Mouse (Mus musculus) heart, adult 2 months (tissue): Measurements from ENCODE around the gene Actn4.

Experiments used
- CTCF ChIP-seq: fragments of 200-600 bp; IDR thresholded peaks from 2 replicates; pipeline ENCODE4 v1.8.1; 2022; ENCODE audit warnings: antibody characterized with exemption, mild to moderate bottlenecking, moderate library complexity
- POLR2A ChIP-seq: fragments of 200-500 bp; IDR thresholded peaks from 2 replicates; pipeline ENCODE4 v1.6.1; 2011; ENCODE audit warnings: mild to moderate bottlenecking, low read depth, low read length, control low read depth; ENCODE audit not compliant: insufficient read depth

DNA sequence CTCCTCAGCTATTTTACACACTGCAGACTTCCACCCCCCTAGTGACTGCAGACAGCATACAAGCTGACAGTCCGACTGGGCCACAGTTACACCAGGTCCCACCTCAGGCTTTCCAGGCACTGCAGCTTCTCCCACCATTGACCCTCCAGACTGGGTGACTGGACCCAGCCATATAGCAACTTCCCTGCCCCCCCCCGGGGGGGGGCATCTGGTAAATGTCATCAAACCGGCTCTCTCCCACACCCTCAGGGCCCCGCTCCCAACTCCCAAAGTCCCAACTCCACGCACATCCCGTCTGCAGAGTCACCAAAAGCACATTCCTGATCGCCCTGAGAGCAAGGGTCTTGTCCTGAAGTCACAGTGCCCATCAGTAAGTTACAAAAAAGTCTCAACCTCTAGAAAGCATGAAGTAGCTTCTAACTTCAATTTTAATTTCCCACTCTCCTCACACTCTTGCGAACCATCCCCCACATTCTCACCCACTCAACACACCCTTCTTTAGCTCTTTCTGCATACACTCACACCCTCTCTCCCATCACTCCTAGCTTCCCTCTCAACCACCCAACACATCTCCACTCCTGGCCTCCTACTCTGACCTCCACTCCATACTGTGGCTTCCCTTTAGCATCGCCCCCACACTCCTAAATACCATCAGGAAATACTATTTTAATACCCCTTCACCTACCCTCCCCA, 1.6 kb downstream of the Actn4 start:
- TF ChIP-seq POLR2A (no peak), CTCF (no peak)
